Mouse (Mus musculus) urinary bladder, adult 18-20 months (tissue): ENCODE results near the gene Dtx4.
A peak's percentile ranks its signal among the peaks of the same experiment; 100 is the strongest.
"Not testable (repeated sequence)": the region's sequence is repeated elsewhere in the genome, so short reads cannot be mapped to it uniquely, and the experiment has no call there.

ENCODE experiments used
- DNase-seq, 2 experiments: peaks; one replicate each; pipeline ENCODE4 v3.0.0; 2022; ENCODE audit warnings: low spot score in 2 of 2, mixed read lengths in 2 of 2

Dtx4 gene

GRCm38 (mm10) chr19:12501370-12502347 lies at the start of gene Dtx4:
Gene Dtx4 (minus strand): TSS chr19:12501454.
- DNase-seq, result peak; percentile 89 to 93

- no peak for DNase-seq
Observed at GRCm38 (mm10) chr19:12550005-12550942, 49.0 kb upstream of the Dtx4 start.

- no peak for DNase-seq
Observed at GRCm38 (mm10) chr19:12549166-12549565, 47.9 kb upstream of the Dtx4 start.

- DNase-seq, result not testable (repeated sequence)
Observed at GRCm38 (mm10) chr19:12545440-12545839, 44.2 kb upstream of the Dtx4 start, which contains the start of gene Fam111a. Gene Fam111a (plus strand): TSS chr19:12545740.

GRCm38 (mm10) chr19:12541644-12542043 lies 40.4 kb upstream of the Dtx4 start:
- DNase-seq, result no peak

GRCm38 (mm10) chr19:12540727-12541126 lies 39.5 kb upstream of the Dtx4 start:
- no peak for DNase-seq

GRCm38 (mm10) chr19:12539975-12540374 lies 38.7 kb upstream of the Dtx4 start:
- no peak for DNase-seq

- DNase-seq, result no peak
Observed at GRCm38 (mm10) chr19:12537168-12537567, 35.9 kb upstream of the Dtx4 start.

- DNase-seq, result no peak
Observed at GRCm38 (mm10) chr19:12523377-12523776, 22.1 kb upstream of the Dtx4 start.

- DNase-seq, result no peak
Observed at GRCm38 (mm10) chr19:12518541-12518890, 17.3 kb upstream of the Dtx4 start.

- DNase-seq, result peak; percentile 42 to 51
Observed at GRCm38 (mm10) chr19:12517671-12518540, 16.7 kb upstream of the Dtx4 start.

GRCm38 (mm10) chr19:12514621-12515020 lies 13.4 kb upstream of the Dtx4 start:
- DNase-seq, result no peak

GRCm38 (mm10) chr19:12502756-12503155 lies 1.5 kb upstream of the Dtx4 start:
- no peak for DNase-seq

- DNase-seq, result peak in 1 of 2 experiments; percentile 63
Observed at GRCm38 (mm10) chr19:12500881-12501311, 358 bp downstream of the Dtx4 start.

GRCm38 (mm10) chr19:12500124-12500523 lies 1.1 kb downstream of the Dtx4 start:
- DNase-seq, result no peak

- no peak for DNase-seq
Observed at GRCm38 (mm10) chr19:12499485-12499884, 1.8 kb downstream of the Dtx4 start.

GRCm38 (mm10) chr19:12498941-12499340 lies 2.3 kb downstream of the Dtx4 start:
- DNase-seq, result no peak

- no peak for DNase-seq
Observed at GRCm38 (mm10) chr19:12498321-12498720, 2.9 kb downstream of the Dtx4 start.

- DNase-seq, result no peak
Observed at GRCm38 (mm10) chr19:12497909-12498308, 3.3 kb downstream of the Dtx4 start.

- DNase-seq, result no peak
Observed at GRCm38 (mm10) chr19:12496241-12496640, 5.0 kb downstream of the Dtx4 start.

GRCm38 (mm10) chr19:12494972-12495535 lies 6.2 kb downstream of the Dtx4 start:
- no peak for DNase-seq
